Mouse (Mus musculus): ENCODE data around the gene Med20.
"Not testable (repeated sequence)": the region's sequence is repeated elsewhere in the genome, so short reads cannot be mapped to it uniquely, and the experiment has no call there.

Med20 gene

GRCm38 (mm10) chr17:47596839-47597164, 14.6 kb upstream of the Med20 start:
- no peak for DNase-seq (ENCODE audit: low read depth)

- DNase-seq (ENCODE audit: low read depth): no peak
Observed at GRCm38 (mm10) chr17:47597261-47597660, 14.1 kb upstream of the Med20 start.

- DNase-seq (ENCODE audit: low read depth): peak; percentile 92
Observed at GRCm38 (mm10) chr17:47597838-47598579, 13.4 kb upstream of the Med20 start.

GRCm38 (mm10) chr17:47598580-47599304, 12.6 kb upstream of the Med20 start:
- not testable (repeated sequence) for DNase-seq (ENCODE audit: low read depth)

- no peak for DNase-seq (ENCODE audit: low read depth)
Observed at GRCm38 (mm10) chr17:47599511-47600297, 11.7 kb upstream of the Med20 start.

- no peak for DNase-seq (ENCODE audit: low read depth)
Observed at GRCm38 (mm10) chr17:47600601-47601388, 10.6 kb upstream of the Med20 start.

- DNase-seq (ENCODE audit: low read depth): no peak
Observed at GRCm38 (mm10) chr17:47601389-47601755, 10.0 kb upstream of the Med20 start.

GRCm38 (mm10) chr17:47602289-47602688, 9.1 kb upstream of the Med20 start:
- no peak for DNase-seq (ENCODE audit: low read depth)

- no peak for DNase-seq (ENCODE audit: low read depth)
Observed at GRCm38 (mm10) chr17:47606220-47606619, 5.2 kb upstream of the Med20 start.

GRCm38 (mm10) chr17:47609182-47609581, 2.2 kb upstream of the Med20 start:
- no peak for DNase-seq (ENCODE audit: low read depth)

- no peak for DNase-seq (ENCODE audit: low read depth)
Observed at GRCm38 (mm10) chr17:47611661-47611982, 240 bp downstream of the Med20 start.

- DNase-seq (ENCODE audit: low read depth): no peak
Observed at GRCm38 (mm10) chr17:47614018-47614417, 2.6 kb downstream of the Med20 start.

- no peak for DNase-seq (ENCODE audit: low read depth)
Observed at GRCm38 (mm10) chr17:47616119-47616518, 4.7 kb downstream of the Med20 start.

- no peak for DNase-seq (ENCODE audit: low read depth)
Observed at GRCm38 (mm10) chr17:47616652-47617051, 5.3 kb downstream of the Med20 start.

GRCm38 (mm10) chr17:47617605-47618307, 6.4 kb downstream of the Med20 start:
- peak; percentile 86 for DNase-seq (ENCODE audit: low read depth)

- no peak for DNase-seq (ENCODE audit: low read depth)
Observed at GRCm38 (mm10) chr17:47618556-47619311, 7.4 kb downstream of the Med20 start.

- no peak for DNase-seq (ENCODE audit: low read depth)
Observed at GRCm38 (mm10) chr17:47622912-47623554, 11.7 kb downstream of the Med20 start.

- not testable (repeated sequence) for DNase-seq (ENCODE audit: low read depth)
Observed at GRCm38 (mm10) chr17:47624572-47624971, 13.2 kb downstream of the Med20 start.

- DNase-seq (ENCODE audit: low read depth): no peak
Observed at GRCm38 (mm10) chr17:47625088-47625487, 13.7 kb downstream of the Med20 start.

- DNase-seq (ENCODE audit: low read depth): no peak
Observed at GRCm38 (mm10) chr17:47626031-47626430, 14.6 kb downstream of the Med20 start.
